Mouse (Mus musculus) small intestine, adult 2 months (tissue): ENCODE data around the gene 9130008F23Rik.

Experiments used
- CTCF ChIP-seq: fragments of 200-500 bp; IDR thresholded peaks from 2 replicates; pipeline ENCODE4 v1.5.1; 2012; ENCODE audit warnings: low read depth, mild to moderate bottlenecking, control low read depth, inconsistent platforms, low read length, moderate library complexity, mixed read lengths; ENCODE audit not compliant: insufficient replicate concordance, insufficient read length; ENCODE audit errors: extremely low read depth
- POLR2A ChIP-seq: fragments of 200-500 bp; IDR thresholded peaks from 2 replicates; pipeline ENCODE4 v1.6.1; 2012; ENCODE audit warnings: low read depth, mild to moderate bottlenecking, control low read depth, inconsistent platforms, low read length, moderate library complexity

DNA sequence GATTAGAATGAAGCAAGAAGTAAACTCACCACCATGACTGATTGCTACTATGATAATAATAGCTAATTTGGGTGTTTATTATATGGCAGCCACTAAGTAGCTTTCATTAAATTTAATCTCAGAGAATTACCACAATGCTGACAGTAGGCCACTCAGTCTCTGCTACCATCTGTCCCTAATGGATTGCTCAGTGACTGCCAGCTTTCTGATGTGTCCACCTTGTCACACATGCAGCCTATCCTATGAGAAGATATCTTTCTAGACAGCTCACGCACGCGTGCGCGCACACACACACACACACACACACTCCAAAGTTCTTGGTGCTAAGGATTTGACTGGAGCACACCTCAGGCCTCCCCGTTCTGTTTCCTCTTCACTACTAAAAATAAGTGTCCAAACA lies 7.7 kb downstream of the 9130008F23Rik start:
- TF ChIP-seq CTCF, result no peak
- no peak for TF ChIP-seq POLR2A
